Mouse (Mus musculus): Measurements from ENCODE around the gene Ikzf1. TPM values are rescaled to one million over a fixed set of nuclear protein-coding genes. Genes with fewer than 3 reads are reported as not detected.

Ikzf1 gene
- total RNA-seq, 2 experiments from 2014 or later, result 3.2 to 3.6 TPM

DNA sequence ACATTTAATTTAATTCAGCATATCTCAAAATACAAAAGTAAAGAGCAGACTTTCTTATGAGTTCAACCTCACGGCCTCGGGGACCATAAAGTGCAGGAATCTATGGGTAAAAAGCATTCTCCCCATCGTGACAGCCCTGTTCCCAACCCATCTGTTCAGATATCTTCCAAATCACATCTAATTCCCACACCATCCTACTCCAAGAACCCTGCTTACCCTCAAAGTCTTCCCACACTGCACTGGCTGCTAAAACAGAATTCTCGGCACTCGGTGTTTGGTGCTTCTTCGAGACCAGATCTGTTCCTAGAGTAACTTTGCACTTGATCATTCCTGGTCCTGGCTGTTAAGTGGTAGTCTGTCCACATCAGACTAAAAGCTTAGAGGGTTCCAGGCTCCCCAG lies 93.5 kb downstream of the Ikzf1 start:
- intact Hi-C loops (cut with DNase I), result no loop called here
- no peak for DNase-seq (ENCODE audit: extremely low spot score in 1 of 2, low spot score in 2 of 2)

DNA sequence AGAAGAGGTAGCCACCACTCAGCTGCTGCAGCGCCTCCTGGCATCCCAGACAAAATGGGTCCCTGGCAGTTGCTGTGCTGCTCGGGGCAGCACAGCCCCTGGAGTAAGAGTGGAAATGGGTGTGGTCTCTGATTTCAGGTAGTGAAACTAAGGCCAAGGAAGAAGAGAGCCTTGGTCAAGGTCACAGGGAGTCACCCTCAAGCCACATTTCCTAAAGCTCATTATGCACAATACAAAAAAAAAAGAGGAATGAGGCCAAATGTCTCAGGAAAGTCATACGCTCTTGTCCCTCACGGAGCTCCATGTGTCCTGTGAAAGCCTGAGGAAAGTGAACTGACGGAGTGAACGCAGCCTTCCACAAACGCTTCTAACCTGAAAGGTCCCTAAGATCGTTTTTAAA lies 96.9 kb downstream of the Ikzf1 start:
- DNase-seq (ENCODE audit: extremely low spot score in 1 of 2, low spot score in 2 of 2), result no peak
- intact Hi-C loops (cut with DNase I), result no loop called here

DNA sequence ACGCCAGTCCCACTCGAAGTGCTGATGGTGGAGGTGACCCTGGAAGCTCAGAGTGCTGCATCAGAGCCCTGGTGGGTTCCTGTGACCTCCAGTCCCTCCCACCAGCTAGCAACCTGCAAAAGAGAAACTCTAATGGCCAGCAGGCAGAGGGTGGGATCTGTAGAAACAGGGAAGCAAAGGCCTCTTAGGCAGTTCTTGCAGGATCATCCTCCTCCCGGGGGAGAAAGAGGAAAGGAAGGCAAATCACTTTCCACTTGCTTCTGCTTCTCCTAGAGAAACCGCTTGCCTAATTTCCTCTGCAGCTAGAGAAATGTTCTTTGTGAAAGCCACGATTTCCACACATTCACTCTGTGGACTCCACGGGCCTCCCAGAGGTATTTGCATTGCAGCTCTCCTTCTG lies 100.7 kb downstream of the Ikzf1 start:
- intact Hi-C loops (cut with DNase I), result loop anchor here (5.0 kb wide), 2 partner anchors 228 to 323 kb away; partner anchors contain the start of genes Spata48 and Zpbp

DNA sequence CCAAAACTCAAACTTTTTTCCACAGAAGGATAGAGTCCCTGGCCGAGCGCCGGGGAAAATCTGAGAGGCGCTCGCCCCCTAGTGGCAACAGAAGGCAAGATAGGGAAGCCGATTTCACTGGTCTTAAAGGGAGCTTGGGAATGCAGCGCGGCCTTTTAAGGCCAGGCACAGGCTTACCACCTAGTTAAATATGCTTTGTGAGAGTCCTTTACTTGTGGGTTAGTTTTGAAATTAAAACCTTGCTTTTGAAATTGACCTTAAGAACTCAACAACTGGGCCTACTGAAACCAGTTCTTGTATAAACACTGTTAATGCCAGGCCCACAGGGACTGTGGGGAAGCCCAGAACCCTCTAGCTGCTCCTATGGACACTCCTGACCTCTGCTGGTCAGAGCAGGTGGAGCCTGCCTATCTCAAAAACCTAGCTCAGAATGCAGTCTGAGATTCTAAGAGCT lies 103.7 kb downstream of the Ikzf1 start:
- peak; percentile 72 to 80 for DNase-seq (ENCODE audit: extremely low spot score in 1 of 2, low spot score in 2 of 2)
- intact Hi-C loops (cut with DNase I), result loop anchor here (2.0 to 5.0 kb wide), 3 partner anchors 231 to 326 kb away; partner anchors contain the start of genes Spata48 and Zpbp

More for the DNA sequence above, 100.7 kb downstream of the Ikzf1 start:
- no peak for DNase-seq (ENCODE audit: extremely low spot score in 1 of 2, low spot score in 2 of 2)

DNA sequence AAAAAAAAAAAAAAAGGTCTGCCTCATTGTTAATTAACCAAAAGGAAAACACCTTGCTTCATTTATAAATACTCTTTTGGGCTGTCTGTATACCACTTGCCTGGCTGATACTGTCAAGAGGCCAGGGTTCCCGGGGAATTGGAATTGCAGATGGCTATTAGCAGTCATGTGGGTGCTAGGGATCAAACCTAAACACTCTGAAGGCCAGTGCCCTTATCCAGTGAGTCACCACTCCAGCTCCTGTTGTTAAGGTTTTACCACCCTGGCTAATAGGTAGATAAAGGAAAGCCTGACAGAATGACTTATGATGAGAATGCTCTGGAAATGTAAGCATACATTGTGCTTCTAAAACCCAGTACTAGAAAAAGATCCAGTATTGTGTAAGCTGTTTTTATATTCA lies 109.8 kb downstream of the Ikzf1 start:
- intact Hi-C loops (cut with DNase I), result no loop called here
- no peak for DNase-seq (ENCODE audit: extremely low spot score in 1 of 2, low spot score in 2 of 2)

DNA sequence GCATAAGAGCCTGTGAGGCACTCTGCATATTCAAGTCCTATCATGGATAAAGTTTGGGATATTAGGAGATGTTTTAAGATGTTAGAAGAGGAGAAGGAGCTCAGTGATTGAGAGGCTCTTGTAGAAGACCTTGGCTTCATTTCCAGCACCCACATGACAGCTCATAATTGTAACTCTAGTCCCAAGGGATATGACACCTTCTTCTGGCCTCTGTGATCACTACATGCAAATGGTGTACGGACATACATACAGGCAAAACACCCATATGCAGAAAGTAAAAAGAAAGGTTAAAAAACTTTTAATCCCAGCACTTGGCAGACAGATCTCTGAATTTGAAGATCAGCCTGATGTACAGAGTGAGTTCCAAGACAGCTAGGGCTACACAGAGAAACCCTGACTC lies 113.9 kb downstream of the Ikzf1 start:
- intact Hi-C loops (cut with DNase I), result no loop called here
- DNase-seq (ENCODE audit: extremely low spot score in 1 of 2, low spot score in 2 of 2), result no peak

DNA sequence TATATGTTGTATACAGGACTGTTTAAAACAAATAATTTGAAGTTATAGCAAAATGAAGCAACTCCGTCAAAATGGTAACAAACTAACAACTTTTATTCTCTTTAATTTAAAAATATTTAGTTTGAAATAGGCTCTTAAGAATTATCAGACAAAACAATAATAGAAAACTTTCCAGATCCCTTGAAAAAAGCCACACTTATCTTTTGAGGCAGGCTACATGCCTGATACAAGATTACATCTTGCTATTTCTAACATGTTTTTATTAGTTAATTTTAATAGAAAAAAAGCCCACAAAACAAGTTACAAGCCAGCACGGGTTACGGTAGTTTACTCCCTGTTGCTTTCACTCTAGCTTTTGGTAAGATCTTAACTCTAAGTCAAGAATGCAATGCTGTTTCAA lies 115.5 kb downstream of the Ikzf1 start:
- intact Hi-C loops (cut with DNase I), result no loop called here
- DNase-seq (ENCODE audit: extremely low spot score in 1 of 2, low spot score in 2 of 2), result no peak

DNA sequence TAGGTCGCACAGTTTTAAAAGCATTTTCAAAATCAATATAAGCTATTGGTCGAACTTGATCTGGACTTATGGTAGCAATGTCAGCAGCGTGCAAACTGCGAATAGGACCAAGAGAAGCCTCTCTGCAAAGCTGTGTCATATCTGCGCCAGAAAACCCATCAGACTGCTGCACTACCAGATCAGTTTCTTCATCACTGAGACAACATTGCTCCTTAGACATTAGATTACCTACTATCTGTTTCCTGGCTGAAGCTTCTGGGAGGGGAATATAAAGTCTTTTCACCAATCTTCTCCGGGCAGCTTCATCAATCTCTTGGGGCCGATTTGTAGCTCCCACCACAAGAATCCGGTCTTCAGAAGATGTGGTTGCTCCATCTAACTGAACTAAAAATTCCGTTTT lies 116.3 kb downstream of the Ikzf1 start:
- no peak for DNase-seq (ENCODE audit: extremely low spot score in 1 of 2, low spot score in 2 of 2)
- intact Hi-C loops (cut with DNase I), result no loop called here

DNA sequence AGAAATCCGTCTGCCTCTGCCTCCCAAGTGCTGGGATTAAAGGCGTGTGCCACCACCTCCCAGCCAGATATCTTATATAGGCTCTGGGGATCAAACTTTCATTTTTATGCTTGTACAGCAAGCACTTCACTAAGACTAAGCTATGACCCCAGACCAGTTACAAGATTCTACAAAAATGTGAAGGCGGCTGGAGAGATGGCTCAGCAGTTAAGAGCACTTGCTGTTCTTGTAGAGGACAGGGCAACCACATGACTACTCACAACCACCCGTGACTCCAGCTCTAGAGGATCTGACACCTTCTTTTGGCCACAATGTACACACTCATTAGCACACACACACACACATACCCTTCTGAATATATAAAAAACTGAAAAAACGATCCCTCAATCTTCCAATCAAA lies 119.6 kb downstream of the Ikzf1 start:
- DNase-seq (ENCODE audit: extremely low spot score in 1 of 2, low spot score in 2 of 2), result no peak
- intact Hi-C loops (cut with DNase I), result no loop called here

DNA sequence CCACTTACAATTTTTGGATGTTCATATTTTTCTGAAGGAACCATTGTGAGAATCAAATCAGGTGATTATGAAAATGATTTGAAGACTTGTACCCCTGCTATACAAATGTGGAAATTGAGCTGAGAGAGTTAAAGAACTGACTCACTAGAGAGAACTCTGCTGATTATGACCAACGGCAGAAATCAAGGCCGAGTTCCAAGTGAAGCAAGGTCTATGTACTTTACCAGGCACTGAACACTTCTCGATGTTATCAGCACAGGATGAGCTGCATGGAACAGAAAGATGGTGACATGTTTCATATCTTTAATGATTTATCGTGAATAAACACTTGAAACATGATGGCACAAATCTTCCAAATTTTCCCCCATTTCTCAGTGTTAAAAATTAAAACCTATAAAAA lies 121.1 kb downstream of the Ikzf1 start:
- intact Hi-C loops (cut with DNase I), result no loop called here
- DNase-seq (ENCODE audit: extremely low spot score in 1 of 2, low spot score in 2 of 2), result no peak

DNA sequence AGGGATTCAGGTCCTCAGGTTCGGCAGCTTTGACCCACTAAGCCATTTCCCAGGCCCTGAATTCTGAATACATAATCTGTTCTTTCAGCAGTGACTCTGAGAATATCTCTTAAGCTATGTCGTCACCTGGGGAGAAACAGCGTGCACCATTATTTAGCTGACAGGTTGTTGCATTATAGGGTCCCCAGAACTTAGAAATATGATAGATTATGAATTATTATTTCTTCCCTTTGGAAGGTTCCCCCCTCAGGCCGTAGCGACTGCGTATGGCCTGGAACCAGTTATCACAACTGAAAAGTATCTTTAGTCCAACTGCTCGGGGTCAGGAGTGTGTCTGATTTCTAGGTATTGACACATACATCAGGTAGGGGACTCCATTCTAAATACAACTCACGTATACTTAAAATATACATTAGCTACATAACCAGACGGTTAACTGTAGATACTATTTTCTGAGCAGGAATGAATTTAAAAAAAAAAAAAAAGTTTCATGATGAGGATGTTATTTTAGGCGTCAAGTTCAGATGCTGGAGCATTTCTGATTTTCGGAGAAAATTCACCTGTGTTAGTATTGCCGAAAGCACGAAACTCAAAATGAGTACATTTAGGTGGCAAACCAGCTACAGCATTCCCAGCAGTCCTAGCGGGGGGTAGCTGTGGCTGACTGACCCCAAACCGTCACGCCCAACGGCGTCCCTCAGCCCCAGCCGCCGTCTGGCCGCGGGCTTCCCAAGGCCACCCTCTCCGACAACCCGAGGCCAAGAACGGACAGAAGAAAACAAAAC lies 123.4 kb downstream of the Ikzf1 start:
- intact Hi-C loops (cut with DNase I), result no loop called here
- DNase-seq (ENCODE audit: extremely low spot score in 1 of 2, low spot score in 2 of 2), result no peak

DNA sequence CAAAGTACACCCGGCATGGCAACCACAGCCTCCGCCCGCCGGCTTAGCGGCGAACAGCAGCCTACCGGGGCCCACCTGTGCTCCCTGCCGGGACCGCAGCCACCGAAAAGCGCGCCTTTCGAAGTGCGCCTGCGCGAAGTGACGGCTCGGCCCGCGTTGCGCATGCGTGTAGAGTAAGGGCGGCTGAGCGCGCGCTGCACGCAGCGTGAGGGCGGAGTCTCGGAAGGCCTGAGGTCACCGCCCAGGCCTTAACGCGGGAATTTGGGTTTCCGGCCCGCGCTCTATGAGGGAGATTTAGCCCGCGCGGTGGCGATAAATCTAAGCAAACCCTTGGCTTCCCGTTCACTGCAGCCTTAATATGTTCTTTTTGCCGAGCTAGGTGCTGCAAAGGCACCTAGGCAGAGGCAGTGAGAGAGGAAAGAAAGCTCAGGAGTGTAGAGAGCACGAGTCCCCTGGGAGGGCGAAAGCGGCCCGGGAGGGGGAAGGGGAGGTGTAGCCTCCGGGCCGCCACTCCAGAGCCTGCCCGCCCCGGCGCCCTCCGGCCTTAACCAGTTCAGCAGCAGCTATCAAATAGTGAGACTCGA lies 124.1 kb downstream of the Ikzf1 start, which contains the start of gene Fignl1:
Gene Fignl1, minus strand, starts transcription at position 143 of the 584 bp plus-strand sequence.
- DNase-seq (ENCODE audit: extremely low spot score in 1 of 2, low spot score in 2 of 2), result peak; percentile 92 to 96
- intact Hi-C loops (cut with DNase I), result no loop called here

DNA sequence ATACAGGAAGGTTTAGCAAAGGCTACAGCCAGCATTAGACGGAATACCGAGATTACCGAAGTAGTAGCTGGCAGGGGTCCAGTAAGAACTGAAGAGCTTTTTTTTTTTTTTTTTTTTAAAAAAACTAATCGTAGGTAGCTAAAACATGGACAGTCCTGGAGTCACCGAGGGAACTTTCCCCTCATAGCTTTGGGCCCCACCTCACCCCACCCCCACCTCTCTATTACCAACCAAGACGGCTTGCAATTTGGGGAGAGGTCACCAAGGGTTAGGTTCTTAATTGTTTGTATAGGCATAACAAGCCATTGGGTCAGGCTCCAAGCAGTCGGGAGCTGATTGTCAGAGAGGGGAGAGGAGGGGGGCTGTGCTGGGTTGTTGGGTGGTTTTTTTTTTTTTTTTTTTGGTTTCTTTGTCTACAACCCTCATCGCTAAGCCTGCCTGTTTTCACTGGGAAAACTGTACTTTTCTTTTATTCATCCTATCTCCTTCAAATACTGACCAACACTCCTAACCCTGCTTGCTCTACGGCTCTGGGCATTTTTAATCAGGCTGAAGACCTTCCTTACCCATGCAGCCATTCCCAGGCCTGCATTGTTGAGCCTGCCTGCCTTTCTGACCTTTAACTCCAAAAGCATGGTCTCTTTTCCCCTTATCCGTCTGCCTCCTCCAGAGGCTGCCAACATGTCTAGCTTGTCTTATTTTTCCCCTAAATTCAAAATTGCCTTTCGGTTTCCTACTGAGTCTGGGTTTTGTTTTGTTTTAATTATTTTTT lies 124.8 kb downstream of the Ikzf1 start:
- intact Hi-C loops (cut with DNase I), result loop anchor here (5.0 kb wide), 1 partner anchor 728 kb away; no protein-coding TSS in a partner anchor
- DNase-seq (ENCODE audit: extremely low spot score in 1 of 2, low spot score in 2 of 2), result no peak

DNA sequence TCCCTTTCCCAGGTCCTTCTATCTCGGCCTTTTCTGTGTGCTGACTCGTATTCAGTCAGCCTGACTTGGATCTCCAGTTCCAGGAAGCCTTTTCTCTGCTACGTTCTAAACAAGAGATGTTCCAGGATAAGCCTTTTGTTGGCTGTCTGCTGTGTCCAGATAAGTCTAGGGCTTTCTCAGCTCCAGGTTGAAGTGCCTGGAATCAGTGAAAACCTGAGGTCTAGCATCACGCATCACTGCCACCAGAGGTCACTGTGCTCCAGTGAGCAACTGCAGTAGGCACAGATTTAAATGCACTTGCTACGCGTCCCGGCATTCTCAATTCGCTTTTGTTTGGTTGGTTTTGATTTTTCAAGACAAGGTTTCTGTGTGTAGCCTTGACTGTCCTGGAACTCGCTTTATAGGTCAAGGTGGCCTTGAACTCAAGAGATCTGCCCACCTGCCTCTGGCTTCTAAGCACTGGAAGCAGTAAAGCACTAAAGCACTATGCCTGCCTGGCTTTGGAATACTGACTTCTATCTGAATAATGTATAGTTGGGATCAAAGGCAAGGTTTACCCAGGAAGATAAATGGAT lies 127.2 kb downstream of the Ikzf1 start:
- intact Hi-C loops (cut with DNase I), result loop anchor here (2.0 to 5.0 kb wide), 2 partner anchors 163 to 725 kb away; no protein-coding TSS in a partner anchor
- peak; percentile 62 to 72 for DNase-seq (ENCODE audit: extremely low spot score in 1 of 2, low spot score in 2 of 2)

DNA sequence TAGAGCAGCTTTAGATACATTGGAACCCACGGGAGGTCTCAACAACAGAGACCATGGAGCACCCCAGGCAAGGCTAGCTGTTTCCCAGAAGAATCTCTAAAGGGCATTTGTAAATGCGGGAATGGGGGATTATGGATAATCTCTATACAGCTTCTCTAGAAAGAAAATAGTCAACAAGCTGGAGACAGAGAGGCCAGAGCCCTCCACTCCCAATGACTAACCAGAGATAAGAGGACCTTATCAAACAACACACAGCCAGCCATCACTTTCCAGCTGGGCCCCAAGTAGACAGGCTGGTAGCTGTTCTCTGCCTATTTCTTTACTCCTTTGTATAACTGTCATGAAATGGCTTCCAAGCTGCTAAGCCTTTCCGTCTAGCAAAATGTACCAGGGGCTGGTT lies 130.9 kb downstream of the Ikzf1 start:
- intact Hi-C loops (cut with DNase I), result loop anchor here (2.0 kb wide), 1 partner anchor 543 kb away; no protein-coding TSS in a partner anchor
- DNase-seq (ENCODE audit: extremely low spot score in 1 of 2, low spot score in 2 of 2), result no peak

DNA sequence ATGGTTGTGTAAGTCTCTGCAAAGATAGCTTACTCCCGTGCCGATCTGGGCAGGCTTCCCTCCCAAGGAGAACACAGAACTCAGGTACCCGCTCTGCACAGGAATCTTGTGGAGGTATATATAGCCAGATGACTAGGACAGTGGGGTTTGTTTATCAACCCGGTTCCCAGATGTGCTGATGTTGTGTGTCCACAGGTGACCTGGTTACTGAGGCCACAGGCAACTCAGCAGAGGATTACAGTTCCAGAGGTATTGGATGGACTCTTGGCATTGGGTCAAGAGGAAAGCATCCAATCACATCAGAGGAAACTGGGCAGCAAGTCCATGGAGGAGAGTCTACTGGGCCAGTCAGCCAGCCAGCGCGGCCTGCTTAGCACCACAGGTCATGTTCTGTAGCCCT lies 134.0 kb downstream of the Ikzf1 start:
- intact Hi-C loops (cut with DNase I), result no loop called here

DNA sequence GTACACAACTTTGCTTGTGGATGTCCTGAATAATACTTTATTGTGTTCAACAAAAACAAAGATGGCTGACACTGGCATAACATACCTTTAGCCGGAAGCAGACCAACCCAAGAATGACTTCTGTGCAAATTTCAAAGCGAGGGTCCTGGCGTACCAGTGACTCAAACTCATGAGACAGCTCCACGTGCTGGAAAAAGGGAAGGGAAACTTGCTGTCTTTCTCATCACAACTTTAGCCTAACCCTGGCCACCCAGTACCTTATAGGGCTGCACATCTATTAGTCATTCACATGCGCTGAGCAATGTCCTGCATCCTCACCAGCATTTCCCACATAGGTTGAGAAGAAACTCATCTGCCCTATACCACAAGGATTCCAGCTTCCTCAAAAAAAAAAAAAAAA lies 134.4 kb downstream of the Ikzf1 start:
- no peak for DNase-seq (ENCODE audit: extremely low spot score in 1 of 2, low spot score in 2 of 2)
- intact Hi-C loops (cut with DNase I), result no loop called here

More for the DNA sequence above, 134.0 kb downstream of the Ikzf1 start:
- no peak for DNase-seq (ENCODE audit: extremely low spot score in 1 of 2, low spot score in 2 of 2)

DNA sequence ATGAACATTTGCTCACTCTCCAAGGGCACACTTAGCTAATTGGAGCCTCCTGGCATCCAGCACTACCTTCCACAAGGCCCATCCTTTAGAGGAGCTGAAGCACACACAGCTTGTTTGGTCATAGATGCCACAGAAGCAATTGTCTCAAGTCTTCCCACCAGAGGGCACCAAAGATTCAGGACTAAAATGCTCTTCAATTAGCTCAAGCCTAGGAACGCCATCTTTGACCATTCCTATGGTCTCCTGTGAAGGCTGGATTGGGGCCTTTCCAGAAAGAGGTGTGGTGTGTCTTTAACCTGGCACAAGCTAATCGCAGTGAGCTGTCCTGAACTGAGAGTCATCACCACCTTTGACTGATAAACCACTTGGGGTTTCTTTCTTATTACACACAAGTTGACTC lies 135.4 kb downstream of the Ikzf1 start:
- intact Hi-C loops (cut with DNase I), result loop anchor here (2.0 to 5.0 kb wide), 4 partner anchors 153 to 737 kb away; no protein-coding TSS in a partner anchor
- peak; percentile 74 to 88 for DNase-seq (ENCODE audit: extremely low spot score in 1 of 2, low spot score in 2 of 2)

DNA sequence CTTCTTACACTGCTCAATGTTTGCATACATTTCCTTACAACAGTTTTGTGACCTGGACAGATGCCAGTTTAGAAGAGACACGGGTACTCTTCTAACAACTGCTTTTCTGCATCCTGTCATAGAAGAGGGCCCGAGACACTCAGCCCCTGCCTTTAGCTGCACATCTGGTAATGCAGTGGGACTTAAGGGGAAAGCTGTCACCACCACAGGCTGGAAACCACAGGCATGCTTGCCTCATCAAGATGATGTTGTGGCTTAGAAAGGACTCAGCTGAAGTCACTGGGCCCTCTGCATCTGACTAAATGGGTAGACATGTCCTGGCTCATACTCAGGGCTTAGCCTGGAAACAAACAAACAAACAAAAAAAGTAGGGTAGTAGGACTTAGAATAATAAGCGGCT lies 135.9 kb downstream of the Ikzf1 start:
- DNase-seq (ENCODE audit: extremely low spot score in 1 of 2, low spot score in 2 of 2), result no peak
- intact Hi-C loops (cut with DNase I), result loop anchor here (2.0 to 5.0 kb wide), 4 partner anchors 152 to 737 kb away; no protein-coding TSS in a partner anchor
